Mouse (Mus musculus) c-Kit-positive CD71-positive TER-119-negative erythroid progenitor cells, embryonic 14.5 days (primary cell): ENCODE measurements around the gene Btbd9.

Experiments used
- DNase-seq: peaks from one replicate; pipeline ENCODE4 v3.0.0-alpha.2; 2013; ENCODE audit warnings: low read depth

Gene Btbd9

DNA sequence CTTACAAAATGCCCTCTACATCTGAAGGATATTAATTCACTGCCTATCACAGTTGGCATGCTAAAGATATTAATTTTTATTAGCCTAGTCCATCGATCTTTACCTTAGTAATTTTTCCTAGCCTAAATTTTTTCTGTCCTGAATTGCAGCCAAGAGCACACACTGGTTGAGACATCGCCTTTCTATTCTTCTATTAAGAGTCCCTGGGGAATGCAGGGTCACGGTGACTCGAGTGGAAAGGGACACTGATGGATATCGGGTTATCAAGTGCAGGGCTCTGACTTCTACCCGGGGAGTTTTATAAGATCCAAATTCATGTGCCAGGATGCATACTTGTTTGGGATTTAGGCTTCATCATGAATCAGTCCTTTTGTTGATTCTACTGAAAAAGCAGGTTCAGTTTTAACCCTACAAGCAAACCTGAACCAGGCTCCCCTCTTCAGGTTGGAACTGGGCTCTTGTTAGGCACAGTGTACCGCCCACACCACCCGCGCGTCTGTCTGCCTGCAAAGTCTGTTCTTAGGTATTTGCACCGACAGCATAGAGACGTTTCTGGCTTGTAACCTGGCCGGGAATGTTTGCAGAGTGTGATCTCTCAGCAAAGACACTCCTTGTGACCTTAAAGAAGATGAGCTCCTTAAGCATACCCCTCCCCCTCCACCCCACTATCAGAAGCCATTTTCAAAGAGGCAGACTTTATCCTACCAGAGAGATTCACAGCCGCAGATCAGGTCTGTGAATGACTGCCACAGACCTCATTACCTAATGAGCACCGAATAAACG is 297.5 kb downstream of the Btbd9 start:
- DNase-seq = no peak

DNA sequence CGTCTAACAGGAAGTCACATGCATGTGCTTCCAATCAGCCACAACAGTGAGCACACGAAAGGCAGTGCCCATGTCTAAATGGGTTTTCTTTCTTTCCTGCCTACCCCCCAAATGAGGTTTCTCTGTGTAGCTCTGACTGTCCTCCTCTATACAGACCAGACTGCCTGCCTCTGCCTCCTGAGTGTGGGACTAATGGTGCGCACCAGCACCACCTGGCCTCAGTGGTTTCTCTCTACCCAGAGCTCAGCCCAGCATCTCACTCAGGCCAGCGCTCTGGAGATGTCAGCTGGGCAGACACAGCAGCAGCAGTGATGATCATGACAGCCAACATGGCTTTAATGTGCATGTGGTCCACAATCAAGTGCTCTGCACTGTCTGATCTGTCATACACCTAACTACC is 299.8 kb downstream of the Btbd9 start:
- DNase-seq = no peak

DNA sequence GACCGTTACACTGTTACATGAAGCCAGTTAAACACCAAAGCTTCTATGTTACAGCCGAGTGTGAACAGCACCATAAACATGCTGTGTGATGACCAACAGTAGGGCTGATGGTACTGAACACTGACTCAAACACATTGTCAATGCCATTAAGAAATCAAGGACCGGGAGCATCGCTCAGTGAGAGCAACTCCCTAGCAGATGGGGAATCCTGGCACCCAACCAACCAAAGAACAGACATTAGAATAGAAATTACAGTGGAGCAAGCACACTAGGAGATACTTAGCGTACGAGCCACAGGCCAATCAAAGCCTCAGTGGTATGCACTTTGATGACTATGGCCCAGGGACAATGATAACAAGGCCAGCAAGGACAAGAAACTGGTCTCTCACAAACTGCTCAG is 303.5 kb downstream of the Btbd9 start:
- DNase-seq = no peak

DNA sequence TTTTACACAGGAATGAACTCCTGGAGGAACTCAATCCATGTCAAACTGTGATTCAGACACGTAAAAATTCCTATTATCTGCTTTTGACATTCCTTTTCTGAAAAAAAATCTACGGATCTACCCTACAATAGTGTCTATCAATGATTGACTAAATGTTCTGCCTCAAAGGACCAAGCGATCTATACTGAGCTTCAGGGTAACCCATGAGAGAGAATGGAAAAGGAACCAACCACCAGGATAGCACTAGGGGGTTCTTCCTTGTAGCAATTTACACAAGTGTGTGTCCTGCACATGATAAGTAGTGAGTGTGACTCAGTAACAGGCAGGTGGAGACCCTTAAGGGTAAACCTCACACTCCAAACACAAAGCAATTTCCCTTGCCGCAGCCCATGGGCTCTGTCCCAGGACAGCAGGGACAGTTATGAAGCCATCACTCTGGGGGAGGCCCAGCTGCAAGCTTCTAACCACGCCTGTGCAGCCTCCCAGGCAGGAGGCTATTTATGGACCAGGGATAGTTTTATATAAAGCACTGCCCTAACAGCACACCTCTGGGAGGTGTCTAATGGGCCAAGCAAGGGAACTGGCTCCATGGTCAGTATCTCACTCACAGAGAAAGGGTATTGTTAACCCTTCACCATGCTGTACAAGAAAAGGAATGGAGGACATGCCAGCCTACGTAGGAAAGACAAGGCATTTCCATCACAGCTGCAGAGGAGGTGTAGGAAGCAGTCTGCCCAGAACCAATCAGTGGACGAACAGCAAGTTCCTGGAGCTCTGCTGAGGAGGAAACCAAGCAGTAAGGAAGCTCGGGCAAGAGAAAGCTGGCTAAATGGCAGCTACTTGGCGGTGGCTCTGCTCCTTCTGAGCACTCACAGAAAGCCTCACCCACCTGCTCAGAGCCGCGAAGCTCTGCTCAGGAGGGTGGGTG is 306.9 kb downstream of the Btbd9 start:
- DNase-seq = no peak

DNA sequence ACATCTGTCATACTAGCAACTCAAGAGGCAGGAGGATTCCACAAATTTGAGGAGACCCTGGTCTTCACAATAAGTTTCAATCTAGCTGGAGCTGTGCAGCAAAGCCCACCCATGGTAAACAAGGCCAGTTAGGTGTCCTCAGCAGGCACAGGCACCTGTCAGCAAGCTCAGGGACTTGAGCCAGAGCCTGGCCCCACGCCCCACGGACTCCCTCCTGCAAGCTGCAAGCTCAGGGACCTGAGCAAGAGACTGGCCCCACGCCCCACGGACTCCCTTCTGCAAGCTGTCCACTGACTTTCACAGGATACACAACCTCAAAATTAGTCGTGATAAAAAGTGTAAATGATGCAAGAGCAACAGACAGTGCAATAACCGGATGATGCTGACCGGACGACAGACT is 307.8 kb downstream of the Btbd9 start:
- DNase-seq = no peak

DNA sequence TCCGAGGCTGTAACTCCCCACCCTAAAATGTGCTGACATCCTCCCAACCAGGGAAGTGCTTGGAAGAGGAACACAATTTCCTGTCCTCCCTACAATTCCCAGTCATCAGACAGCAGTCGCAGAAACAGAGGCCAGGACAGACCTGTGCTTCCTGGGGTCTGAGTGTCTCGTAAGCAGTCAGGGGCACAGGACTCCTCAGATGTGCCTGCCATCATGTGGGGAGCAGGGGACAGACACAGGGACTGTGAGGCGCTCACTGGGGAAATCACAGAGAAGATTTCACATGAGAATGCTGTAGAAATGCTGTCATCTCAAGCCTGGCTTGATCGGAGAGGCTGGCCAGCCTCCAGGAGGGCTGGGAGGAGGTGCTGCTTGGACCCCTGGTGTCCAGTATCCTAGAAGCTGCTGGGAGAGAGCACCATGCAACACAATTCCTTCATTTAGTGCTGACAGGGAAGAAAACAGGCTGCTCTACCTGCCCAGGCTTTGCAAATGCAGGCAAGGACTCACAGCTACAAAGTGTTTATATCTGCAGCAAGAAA is 308.8 kb downstream of the Btbd9 start:
- no peak for DNase-seq

DNA sequence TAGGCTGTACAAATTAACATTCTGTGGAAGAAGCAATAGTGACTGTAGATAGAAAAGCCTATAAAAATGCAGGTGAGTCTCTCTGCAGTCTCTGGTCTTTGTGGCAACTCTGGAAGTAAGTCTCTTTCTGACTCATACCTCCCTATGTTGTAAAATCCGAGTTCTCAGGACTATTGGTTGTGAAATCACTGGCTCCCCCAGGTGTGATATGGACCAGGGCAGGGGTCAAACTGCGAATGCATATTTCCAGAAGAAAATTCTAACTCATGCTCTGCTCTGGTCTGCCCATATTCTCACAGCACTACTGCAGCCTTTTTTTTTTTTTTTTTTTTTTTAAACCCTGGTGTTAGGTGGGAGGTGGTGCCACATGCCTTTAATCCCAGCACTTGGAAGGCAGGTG is 312.8 kb downstream of the Btbd9 start:
- no peak for DNase-seq

DNA sequence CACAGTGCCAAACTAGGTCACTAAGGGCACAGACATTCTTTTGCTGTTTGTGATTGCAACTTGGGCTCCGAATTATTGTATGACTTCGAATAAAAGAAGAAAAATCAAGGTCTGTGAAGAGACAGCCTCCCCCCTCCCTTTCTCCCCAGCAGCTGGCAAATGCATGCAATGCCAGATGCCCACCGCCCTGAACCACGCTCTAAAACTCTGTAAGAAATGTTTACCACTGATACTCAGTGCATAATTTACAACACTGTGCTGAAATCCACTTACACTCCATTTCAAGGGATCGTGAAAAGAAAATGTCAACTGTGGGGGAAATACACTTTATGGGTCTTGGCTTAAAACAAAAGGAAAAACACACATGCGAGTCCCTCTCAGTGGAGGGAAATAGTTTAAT is 313.3 kb downstream of the Btbd9 start:
- DNase-seq = no peak

DNA sequence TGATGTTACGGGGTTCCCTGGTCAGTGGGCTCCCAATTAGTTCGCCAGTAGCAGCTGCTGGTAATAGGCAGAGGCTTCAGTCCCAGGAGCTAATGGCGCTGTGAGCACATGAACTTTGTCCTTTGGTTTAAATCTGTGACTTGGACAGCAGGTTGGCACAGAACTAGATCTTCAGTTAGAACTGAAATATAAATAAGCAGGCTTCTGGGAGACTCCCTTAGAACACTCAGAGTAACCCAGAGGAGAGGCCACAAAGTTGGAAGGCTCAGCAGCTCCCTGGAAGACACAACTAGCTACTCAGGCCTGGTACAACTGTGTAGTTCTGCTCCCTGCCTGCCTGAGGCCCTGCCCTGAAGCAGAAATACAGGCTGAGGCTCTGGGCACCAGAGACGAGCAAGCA is 313.8 kb downstream of the Btbd9 start:
- no peak for DNase-seq

DNA sequence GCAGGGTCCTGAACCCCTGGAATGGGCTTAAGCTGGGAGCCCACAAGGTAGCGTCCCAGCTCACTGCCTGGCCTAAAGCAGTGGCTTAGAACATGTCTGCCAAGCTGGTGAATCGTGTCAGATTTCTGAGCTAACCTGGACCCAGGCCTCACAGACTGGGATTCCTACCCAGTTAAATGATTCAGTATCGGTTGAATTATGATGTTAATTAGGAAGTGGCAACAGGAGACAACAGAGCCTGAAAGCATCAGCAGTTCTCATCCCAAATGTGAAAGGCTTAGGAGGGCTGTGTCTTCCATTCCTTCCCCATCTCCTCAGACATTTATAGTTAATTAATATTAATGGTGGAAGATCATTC is 314.3 kb downstream of the Btbd9 start:
- no peak for DNase-seq

DNA sequence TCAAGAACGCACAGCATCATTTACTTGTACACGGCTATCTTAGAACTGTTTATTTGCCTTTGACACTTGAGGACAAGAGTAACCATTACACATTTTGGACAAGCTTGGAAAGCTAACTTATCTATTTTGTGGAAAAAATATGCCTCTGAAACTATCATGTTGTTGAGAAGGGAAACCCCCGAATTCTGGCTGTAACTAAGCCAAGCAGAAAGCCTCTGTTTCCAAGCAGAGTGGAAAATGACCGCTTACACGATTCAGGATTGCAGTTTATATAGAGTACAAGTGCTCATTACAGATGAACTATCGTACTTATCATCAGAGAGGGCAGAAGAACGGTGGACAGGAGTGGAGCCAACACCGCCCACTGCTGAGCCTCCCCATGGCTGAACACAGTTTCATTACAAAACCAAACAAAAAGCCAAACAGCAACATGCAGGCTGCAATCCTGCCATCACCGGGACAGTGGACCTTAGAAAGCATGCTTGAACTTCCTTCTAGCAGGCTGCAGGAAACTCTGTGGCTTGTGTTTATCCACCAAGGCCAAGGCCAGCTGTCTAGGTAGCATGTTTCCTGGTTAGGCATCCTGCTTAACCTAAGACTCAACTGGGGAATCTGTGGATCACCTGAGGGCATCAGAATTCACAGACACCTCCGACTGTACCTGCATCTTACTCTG is 314.8 kb downstream of the Btbd9 start:
- DNase-seq = no peak

DNA sequence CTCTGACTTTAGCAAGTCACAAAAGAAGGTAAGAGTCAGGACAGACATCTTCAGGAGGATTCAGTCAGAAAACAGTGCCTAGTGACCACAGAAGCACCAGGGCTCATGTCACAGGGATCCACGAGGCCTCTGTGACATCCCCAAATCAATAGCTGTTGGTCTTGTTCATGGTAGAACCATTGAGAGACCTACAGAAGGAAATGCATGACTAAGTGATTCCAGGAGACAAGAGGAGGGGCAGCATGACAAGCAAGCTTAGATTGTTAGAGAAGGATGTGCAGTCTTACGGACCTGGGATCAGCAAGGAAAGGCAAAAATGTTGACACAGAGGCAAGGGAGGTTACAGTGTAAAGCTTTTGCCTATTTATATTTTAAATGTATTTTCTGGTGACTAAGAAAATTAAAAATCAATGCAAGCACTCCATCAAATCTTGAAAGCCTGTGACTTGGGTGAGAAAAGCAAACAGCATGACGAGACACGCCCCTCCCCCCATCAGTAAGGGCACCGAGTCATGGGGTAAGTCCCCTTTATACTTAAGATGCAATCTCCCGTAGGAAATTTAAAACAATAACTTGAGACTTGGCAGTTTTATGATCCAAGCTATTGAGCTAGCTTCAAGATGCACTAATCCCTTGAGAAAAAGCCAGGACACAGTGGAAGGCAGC is 315.5 kb downstream of the Btbd9 start:
- DNase-seq = no peak

DNA sequence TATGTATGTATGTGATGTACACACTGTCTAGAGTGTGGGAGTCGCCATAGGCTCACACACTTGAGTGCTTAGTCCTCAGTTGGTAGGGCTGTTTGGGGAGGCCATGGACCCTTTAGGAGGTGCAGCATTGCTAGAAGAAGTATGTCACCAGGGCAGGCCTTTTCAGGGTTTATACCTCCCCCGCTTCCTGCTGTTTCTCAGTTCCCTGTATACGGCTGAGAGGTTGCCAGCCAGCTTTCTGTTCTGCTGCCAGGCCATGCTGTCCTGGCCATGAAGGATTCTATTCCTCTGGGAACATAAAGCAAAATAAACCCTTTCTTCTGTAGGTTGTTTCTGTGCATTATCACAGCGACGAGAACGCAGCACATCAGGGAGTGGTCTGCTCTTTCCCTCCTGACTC is 316.4 kb downstream of the Btbd9 start:
- DNase-seq = no peak

DNA sequence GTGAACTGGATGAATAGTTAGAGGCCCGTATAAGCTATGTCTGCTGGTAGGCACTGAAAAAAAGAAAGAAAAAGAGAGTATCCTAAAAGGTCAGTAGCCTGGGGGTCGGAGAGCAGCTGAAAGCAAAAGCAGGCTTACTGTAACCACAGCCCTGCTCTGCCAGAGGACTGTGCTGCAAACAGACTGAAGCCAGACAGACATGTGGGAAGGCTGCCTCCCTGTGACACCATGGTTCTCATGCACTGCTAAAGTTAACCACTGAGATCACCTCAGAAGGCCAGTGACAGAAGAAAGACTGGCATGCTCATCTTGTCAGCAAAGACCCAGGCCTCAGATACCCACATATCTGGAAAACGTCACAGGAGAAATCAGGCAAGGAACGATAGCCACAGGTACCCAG is 317.8 kb downstream of the Btbd9 start:
- DNase-seq = no peak

DNA sequence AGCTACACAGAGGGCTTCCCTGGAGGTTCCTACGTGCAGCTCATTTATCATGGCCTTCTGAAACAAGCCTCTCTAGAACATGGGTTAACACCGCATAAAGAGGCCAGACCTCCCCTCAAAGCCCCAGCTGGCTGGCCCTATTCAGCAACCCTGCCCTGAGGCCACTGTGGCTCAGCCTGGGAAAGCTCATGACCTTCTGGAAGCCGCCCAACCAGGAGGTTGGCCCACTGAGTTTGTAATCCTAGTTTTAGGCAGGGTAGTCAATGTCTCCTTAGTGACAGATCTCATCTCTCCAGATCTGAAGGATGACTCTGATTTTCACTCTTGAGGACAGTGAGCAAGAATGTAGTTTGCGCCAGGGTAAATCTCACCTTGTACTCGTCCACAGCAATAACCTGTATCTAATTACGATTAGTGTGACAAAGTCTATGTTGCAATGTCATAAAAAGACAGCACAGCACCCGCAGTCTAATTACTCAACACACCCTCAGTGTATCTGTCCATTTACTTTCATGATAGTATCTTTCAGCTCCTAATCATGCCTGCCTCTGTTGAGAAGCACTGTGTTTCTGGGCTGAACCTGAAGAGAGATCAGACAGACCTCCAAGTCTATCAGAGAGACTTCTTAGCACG is 320.2 kb downstream of the Btbd9 start:
- no peak for DNase-seq

DNA sequence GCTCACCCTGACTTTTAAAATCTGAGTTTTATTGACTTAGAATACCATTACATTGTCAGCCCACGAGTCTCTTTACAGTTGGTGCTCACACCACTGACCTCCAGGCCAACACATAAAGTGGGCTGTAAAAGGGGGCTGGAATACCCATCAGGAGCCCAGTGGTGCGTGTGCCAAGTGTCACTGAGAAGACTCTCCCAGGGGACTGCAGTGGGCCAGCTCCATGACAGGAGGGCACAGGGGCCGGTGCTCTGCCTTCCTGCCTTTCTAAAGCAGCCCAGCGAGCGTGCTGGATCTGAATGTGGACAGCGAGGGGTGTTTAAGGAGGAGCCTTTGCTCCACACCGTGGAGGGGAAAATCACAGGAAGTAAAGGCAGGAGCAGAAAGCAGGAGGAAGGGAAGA is 322.4 kb downstream of the Btbd9 start:
- DNase-seq = no peak

DNA sequence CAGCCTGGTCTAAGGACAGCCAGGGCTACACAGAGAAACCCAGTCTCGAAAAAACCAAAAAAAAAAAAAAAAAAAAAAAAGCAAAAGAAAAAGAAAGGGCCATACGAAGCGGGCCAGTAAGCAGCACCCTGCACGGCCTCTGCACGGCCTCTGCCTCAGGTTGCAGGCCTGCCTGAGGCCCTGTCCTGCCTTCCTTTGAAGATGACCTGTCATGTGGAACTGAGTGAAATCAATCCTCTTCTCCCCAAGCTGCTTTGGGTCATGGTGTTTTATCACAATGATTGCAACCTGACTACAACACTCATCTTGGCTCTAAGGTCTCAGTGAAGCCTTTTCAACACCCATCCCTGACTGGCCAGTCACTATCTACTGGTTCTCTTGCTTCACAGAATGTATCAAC is 323.3 kb downstream of the Btbd9 start:
- DNase-seq = no peak

DNA sequence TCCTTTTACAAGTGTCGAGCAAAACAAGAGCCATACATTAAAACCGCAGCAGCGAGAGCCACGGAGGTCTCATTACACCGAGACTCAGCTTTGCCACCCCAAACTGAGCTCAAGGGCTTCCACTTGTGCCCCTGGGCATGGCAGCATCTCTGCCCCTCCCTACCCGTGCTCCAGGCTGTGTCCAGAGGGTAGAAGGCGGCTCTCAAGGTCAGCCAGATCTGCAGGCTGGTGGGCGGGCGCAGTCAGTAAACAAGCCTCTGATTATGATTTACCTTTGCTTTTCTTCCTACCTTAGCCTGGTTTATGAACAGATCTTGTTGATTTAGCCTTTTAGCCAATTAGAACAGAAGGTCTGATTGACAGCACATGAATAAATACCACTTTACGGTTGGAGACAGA is 331.0 kb downstream of the Btbd9 start:
- no peak for DNase-seq

DNA sequence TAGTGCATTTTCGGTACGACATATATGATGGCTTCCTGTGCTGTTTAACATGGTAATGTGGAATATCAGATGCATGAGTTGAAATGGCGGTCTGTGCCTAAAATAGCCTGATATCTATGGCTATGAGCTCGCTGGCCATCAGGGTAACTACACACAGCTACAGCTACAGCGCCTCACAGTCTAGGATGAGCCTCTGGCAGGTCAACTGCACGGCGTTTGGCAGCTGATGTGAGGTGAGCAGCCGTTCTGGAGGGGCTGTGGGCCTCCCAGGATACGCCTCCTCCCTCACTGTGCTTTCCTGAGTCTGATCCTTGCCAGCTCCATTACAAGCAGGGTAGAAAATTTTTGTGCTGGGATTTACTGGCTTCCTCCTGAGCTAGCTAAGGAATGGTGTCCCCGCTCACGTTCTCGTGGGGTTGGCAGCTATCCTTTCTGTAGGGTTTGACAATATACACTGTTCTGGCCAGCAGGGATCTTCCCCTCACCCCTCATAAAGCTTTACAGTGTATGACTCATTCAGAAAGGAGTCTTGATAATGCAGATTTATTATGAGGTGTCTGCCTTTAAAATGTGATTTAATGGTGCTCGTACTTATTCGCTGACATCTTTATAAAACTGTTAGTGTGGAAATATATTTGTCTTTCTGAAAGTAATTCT is 331.5 kb downstream of the Btbd9 start:
- DNase-seq = no peak

DNA sequence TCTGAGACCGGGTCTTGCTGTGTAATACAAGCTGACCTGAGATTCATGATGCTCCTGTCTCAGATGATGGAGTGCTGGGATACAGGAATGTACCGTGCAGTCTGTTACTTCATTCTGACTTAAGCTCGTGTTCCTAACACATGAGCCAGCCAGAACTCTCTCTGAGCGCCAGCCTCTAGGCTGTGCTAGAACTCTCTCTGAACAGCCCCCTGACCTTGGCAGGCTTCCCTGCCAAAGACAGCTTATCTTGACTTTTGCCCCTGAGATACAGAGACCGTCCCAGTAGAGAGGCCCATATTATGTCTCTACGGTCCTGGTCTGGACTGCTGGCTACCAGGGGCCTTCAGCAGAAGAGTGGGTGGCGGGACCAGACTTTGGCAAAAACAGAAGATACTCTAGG is 332.7 kb downstream of the Btbd9 start:
- no peak for DNase-seq

DNA sequence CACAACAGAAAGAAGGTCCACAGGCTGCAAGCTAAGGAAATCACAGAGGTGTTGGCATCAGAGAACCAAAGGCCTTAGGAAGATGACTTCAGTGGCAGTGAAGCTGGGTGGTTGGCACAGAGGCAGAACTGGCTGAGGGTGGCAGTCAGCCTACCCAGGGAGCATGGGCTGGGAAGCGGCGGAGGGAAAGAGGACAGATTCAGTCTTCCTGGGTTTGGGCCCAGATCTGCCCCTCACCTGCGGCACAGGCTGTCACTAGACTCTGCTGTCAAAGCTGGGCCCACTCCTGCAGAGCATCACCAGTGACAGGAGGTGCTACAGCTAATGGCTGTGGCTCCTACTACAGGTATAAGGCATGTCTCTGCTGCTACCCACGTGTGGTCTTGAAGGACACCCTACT is 333.6 kb downstream of the Btbd9 start:
- DNase-seq = no peak
